ENCODE assay signal across 8 mouse cellular contexts in the genomic region with DNA sequence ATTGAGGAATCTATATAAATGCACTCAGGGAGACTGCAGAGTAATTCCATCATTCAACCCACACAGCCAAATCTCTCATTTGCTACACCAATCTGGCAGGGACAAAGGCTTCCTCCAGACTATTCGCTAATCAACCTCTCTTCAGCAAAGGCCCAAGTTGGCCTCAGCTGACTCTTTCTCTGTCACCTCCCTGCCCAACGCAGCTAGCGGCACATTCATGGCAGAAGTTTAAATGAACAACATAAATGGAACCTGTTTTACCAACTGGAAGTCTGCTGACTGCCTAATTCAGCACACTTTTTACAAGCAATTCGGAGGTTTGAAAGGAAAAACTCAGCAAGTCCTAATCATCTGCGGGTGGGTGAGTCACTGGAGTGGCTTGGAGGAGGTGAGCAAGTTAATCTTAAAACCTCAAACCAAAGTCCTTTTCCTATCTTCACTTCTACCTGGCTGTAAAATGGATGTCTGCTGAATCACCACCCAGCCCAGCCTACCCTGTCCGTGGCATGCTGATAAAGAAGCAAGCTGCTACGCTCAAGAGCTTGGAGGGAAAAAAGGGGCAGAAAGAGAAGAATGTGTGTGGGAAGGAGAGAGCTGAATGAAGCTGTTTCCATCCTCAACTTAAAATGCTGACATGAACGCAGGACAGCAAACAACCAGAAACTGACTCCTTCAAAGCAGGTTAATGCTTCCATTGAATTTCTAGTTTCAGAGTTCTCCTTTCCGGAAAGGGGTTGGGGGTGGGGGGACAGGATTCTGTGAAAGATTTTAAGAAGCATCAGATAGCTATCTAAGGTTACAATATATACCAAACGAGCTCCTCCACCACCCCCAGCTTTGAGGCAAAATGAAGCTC.
DNase-seq lines count a peak whose midpoint lies in the region; ATAC-seq lines count a peak whose summit lies in the region.

No protein-coding gene starts in this region.

- H3K4me1 ChIP-seq in kidney, embryonic 14.5 days (ENCODE audit: control insufficient read depth, insufficient read depth, low read length) = no peaks in the 10 kb centered on the region
- peaks cover 4% of the 10 kb centered on the region for H3K4me1 ChIP-seq in midbrain, embryonic 16.5 days (ENCODE audit: control insufficient read depth, insufficient read depth, low read length)

- H3K9ac ChIP-seq in kidney, embryonic 14.5 days (ENCODE audit: low read depth, low read length) = peak overlapping the region; percentile 50
- peak overlapping the region; percentile 67 for H3K9ac ChIP-seq in midbrain, embryonic 16.5 days (ENCODE audit: low read depth, low read length)

- WGBS in kidney, embryonic 14.5 days = 37% methylated on average over 10 of the region's 10 CpGs
- 27% methylated on average over 10 of the region's 10 CpGs for WGBS in midbrain, embryonic 16.5 days

- peak overlapping the region; percentile 28 for H3K4me3 ChIP-seq in kidney, embryonic 14.5 days (ENCODE audit: low read length)
- H3K4me3 ChIP-seq in midbrain, embryonic 16.5 days (ENCODE audit: low read depth, low read length) = peak overlapping the region; percentile 47

- H3K9me3 ChIP-seq in kidney, embryonic 14.5 days (ENCODE audit: control insufficient read depth, low read length) = no peaks in the 10 kb centered on the region
- no peaks in the 10 kb centered on the region for H3K9me3 ChIP-seq in midbrain, embryonic 16.5 days (replicated peaks; ENCODE audit: control insufficient read depth, low read length, poor library complexity, severe bottlenecking)

- H3K4me2 ChIP-seq in kidney, embryonic 14.5 days (replicated peaks; ENCODE audit: low read depth, low read length) = peak overlapping the region; percentile 39
- peak overlapping the region; percentile 56 for H3K4me2 ChIP-seq in midbrain, embryonic 16.5 days (ENCODE audit: low read length)

- peak; percentile 4 for DNase-seq in layer of hippocampus, adult 9-11 months
- no peak for DNase-seq in layer of hippocampus, adult 8-10 months (ENCODE audit: low spot score in 2 of 2)
- DNase-seq in brain, adult 2 months (ENCODE audit: low read depth, low spot score) = peak; percentile 42
- peak; percentile 21 for DNase-seq in fibroblast of lung, adult 2 months (ENCODE audit: low read depth)
- no peak for DNase-seq in urinary bladder, postnatal 25 days (ENCODE audit: low spot score)

- no peaks in the 10 kb centered on the region for H3K36me3 ChIP-seq in kidney, embryonic 14.5 days (ENCODE audit: control insufficient read depth, insufficient read depth, low read length)
- 0 out of 2 replicates have a peak, but pooled peaks cover 2% of the 10 kb centered on the region for H3K36me3 ChIP-seq in midbrain, embryonic 16.5 days (ENCODE audit: control insufficient read depth, insufficient read depth, low read length)

- peak; percentile 55; the same call in 1 of the 2 replicates for ATAC-seq in kidney, embryonic 14.5 days (ENCODE audit: low FRiP score, low TSS enrichment)
- ATAC-seq in midbrain, embryonic 16.5 days = peak; percentile 61
- ATAC-seq in granulocyte monocyte progenitor cell, adult 5-6 weeks (replicated peaks; ENCODE audit: poor library complexity, severe bottlenecking) = no peak

- no peaks in the 10 kb centered on the region for H3K27me3 ChIP-seq in kidney, embryonic 14.5 days (ENCODE audit: control insufficient read depth, insufficient read depth, low read length)
- H3K27me3 ChIP-seq in midbrain, embryonic 16.5 days (ENCODE audit: control insufficient read depth, insufficient read depth, low read depth, low read length) = no peaks in the 10 kb centered on the region

- H3K27ac ChIP-seq in kidney, embryonic 14.5 days (ENCODE audit: low read depth, low read length) = peak overlapping the region; percentile 82
- H3K27ac ChIP-seq in midbrain, embryonic 16.5 days (ENCODE audit: low read length) = peak overlapping the region; percentile 79

Comparison
In these comparisons a context has a peak if more than half of its experiments do, and no peak if none do; other contexts are left out.
1. DNase-seq: peak in layer of hippocampus, adult 9-11 months (single experiment), brain, adult 2 months (single experiment) and fibroblast of lung, adult 2 months (single experiment); none in layer of hippocampus, adult 8-10 months (0 of 2) and urinary bladder, postnatal 25 days (single experiment).